Mouse (Mus musculus) CH12.LX (cell line): ENCODE measurements around the gene Pkmyt1. TPM values are rescaled to one million over a fixed set of nuclear protein-coding genes. Genes with fewer than 3 reads are reported as not detected.

Source experiments
- DNase-seq: peaks from one replicate; pipeline ENCODE4 v3.0.0-alpha.2; 2013; ENCODE audit errors: extremely low read depth
- H3K27ac ChIP-seq: 2 replicates; pipeline ENCODE4 v1.5.1; 2012; ENCODE audit warnings: low read depth, mild to moderate bottlenecking, control low read depth, moderate library complexity; ENCODE audit not compliant: insufficient read depth
- H3K27me3 ChIP-seq: replicated peaks from 2 replicates; pipeline ENCODE3; 2012; ENCODE audit warnings: inconsistent platforms
- H3K36me3 ChIP-seq, 2 experiments: replicated peaks in 1 of 2; 2 replicates each; pipeline versions ENCODE3 to v1.6.1; 2012; ENCODE audit warnings: inconsistent platforms in 1 of 2, low read length in 1 of 2, mild to moderate bottlenecking in 1 of 2, mixed read lengths in 1 of 2, moderate library complexity in 1 of 2; ENCODE audit not compliant: control insufficient read depth in 1 of 2, insufficient read depth in 1 of 2
- H3K4me1 ChIP-seq, 2 experiments: 2 replicates each; pipeline ENCODE4 v1.6.1; 2012; ENCODE audit warnings: inconsistent platforms in 1 of 2, moderate library complexity in 1 of 2; ENCODE audit not compliant: insufficient read depth in 2 of 2, control insufficient read depth in 1 of 2
- H3K4me2 ChIP-seq: 2 replicates; pipeline ENCODE4 v1.6.1; 2012; ENCODE audit warnings: low read depth, mild to moderate bottlenecking, control low read depth; ENCODE audit not compliant: poor library complexity, insufficient read depth, severe bottlenecking
- H3K4me3 ChIP-seq, 3 experiments: fragments of 150-350 bp in 1 of 3; sonication (generic) in 1 of 3; replicated peaks in 1 of 3; 2 replicates each; pipeline versions ENCODE3 to v1.5.1; 2011 to 2012; ENCODE audit warnings: low read depth in 2 of 3, low read length in 2 of 3, mild to moderate bottlenecking in 2 of 3, moderate library complexity in 2 of 3, control low read depth in 1 of 3, improper control_type of control experiment in 1 of 3, inconsistent platforms in 1 of 3, mixed read lengths in 1 of 3; ENCODE audit not compliant: poor library complexity in 1 of 3
- H3K79me2 ChIP-seq: replicated peaks from 2 replicates; pipeline ENCODE4 v1.6.1; 2012; ENCODE audit warnings: mild to moderate bottlenecking, moderate library complexity; ENCODE audit not compliant: control insufficient read depth, poor library complexity, insufficient read depth, severe bottlenecking; ENCODE audit errors: extremely low read depth
- H3K9ac ChIP-seq: 2 replicates; pipeline ENCODE4 v1.6.1; 2012; ENCODE audit warnings: low read depth, mild to moderate bottlenecking, control low read depth, moderate library complexity; ENCODE audit not compliant: insufficient read depth
- H3K9me3 ChIP-seq: replicated peaks from 2 replicates; pipeline ENCODE3; 2012; ENCODE audit warnings: low read length, inconsistent platforms, mixed read lengths
- BHLHE40 ChIP-seq: IDR thresholded peaks from 2 replicates; pipeline ENCODE4 v1.6.1; 2011; ENCODE audit warnings: mild to moderate bottlenecking, low read depth, low read length, improper control_type of control experiment
- CHD1 ChIP-seq: IDR thresholded peaks from 2 replicates; pipeline ENCODE4 v1.6.1; 2012; ENCODE audit warnings: low read depth, low read length, improper control_type of control experiment, inconsistent platforms
- CHD2 ChIP-seq: IDR thresholded peaks from 2 replicates; pipeline ENCODE4 v1.6.1; 2011; ENCODE audit warnings: low read length, improper control_type of control experiment
- E2F4 ChIP-seq: IDR thresholded peaks from 2 replicates; pipeline ENCODE4 v1.6.1; 2011; ENCODE audit warnings: low read depth, low read length, improper control_type of control experiment; ENCODE audit not compliant: insufficient replicate concordance
- ELF1 ChIP-seq: IDR thresholded peaks from 2 replicates; pipeline ENCODE4 v1.6.1; 2014; ENCODE audit warnings: low read depth, mild to moderate bottlenecking, inconsistent platforms, low read length, improper control_type of control experiment
- EP300 ChIP-seq: IDR thresholded peaks from 2 replicates; pipeline ENCODE4 v1.6.1; 2011; ENCODE audit warnings: low read length, improper control_type of control experiment
- GABPA ChIP-seq: IDR thresholded peaks from 2 replicates; pipeline ENCODE4 v1.6.1; 2012; ENCODE audit warnings: low read depth, low read length, improper control_type of control experiment, inconsistent platforms; ENCODE audit not compliant: insufficient replicate concordance
- HCFC1 ChIP-seq: IDR thresholded peaks from 2 replicates; pipeline ENCODE4 v1.6.1; 2012; ENCODE audit warnings: low read depth, mild to moderate bottlenecking, inconsistent platforms, low read length, improper control_type of control experiment
- JUN ChIP-seq: IDR thresholded peaks from 2 replicates; pipeline ENCODE4 v1.6.1; 2011; ENCODE audit warnings: low read depth, mild to moderate bottlenecking, low read length, improper control_type of control experiment, moderate library complexity; ENCODE audit not compliant: insufficient read depth
- KAT2A ChIP-seq: IDR thresholded peaks from 2 replicates; pipeline ENCODE4 v1.6.1; 2012; ENCODE audit warnings: low read length, improper control_type of control experiment, inconsistent platforms; ENCODE audit not compliant: insufficient replicate concordance
- MAFK ChIP-seq: IDR thresholded peaks from 2 replicates; pipeline ENCODE4 v1.6.1; 2011; ENCODE audit warnings: low read length, improper control_type of control experiment; ENCODE audit not compliant: insufficient replicate concordance
- MAZ ChIP-seq: IDR thresholded peaks from 2 replicates; pipeline ENCODE4 v1.6.1; 2012; ENCODE audit warnings: low read depth, mild to moderate bottlenecking, inconsistent platforms, low read length, improper control_type of control experiment, moderate library complexity
- MXI1 ChIP-seq: IDR thresholded peaks from 2 replicates; pipeline ENCODE4 v1.6.1; 2011; ENCODE audit warnings: mild to moderate bottlenecking, low read depth, low read length, improper control_type of control experiment
- NRF1 ChIP-seq: IDR thresholded peaks from 2 replicates; pipeline ENCODE4 v1.6.1; 2014; ENCODE audit warnings: low read depth, mild to moderate bottlenecking, inconsistent platforms, low read length, improper control_type of control experiment, moderate library complexity
- POLR2A ChIP-seq: IDR thresholded peaks from 2 replicates; pipeline ENCODE4 v1.6.1; 2011; ENCODE audit warnings: low read depth, mild to moderate bottlenecking, improper control_type of control experiment, low read length
- POLR2AphosphoS2 ChIP-seq: IDR thresholded peaks from 2 replicates; pipeline ENCODE4 v1.6.1; 2011; ENCODE audit warnings: low read depth, low read length, improper control_type of control experiment
- RAD21 ChIP-seq: IDR thresholded peaks from 2 replicates; pipeline ENCODE4 v1.6.1; 2011; ENCODE audit warnings: low read depth, mild to moderate bottlenecking, low read length, improper control_type of control experiment, moderate library complexity
- RCOR1 ChIP-seq: conservative IDR thresholded peaks from 2 replicates; pipeline ENCODE4 v1.6.1; 2012; ENCODE audit warnings: low read depth, mild to moderate bottlenecking, inconsistent platforms, low read length, improper control_type of control experiment
- SIN3A ChIP-seq: IDR thresholded peaks from 2 replicates; pipeline ENCODE4 v1.6.1; 2012; ENCODE audit warnings: low read length, improper control_type of control experiment, inconsistent platforms
- TBP ChIP-seq: conservative IDR thresholded peaks from 2 replicates; pipeline ENCODE4 v1.6.1; 2011; ENCODE audit warnings: low read depth, low read length, improper control_type of control experiment
- UBTF ChIP-seq: IDR thresholded peaks from 2 replicates; pipeline ENCODE4 v1.6.1; 2012; ENCODE audit warnings: low read depth, mild to moderate bottlenecking, inconsistent platforms, low read length, improper control_type of control experiment, moderate library complexity
- USF2 ChIP-seq: conservative IDR thresholded peaks from 2 replicates; pipeline ENCODE4 v1.6.1; 2011; ENCODE audit warnings: low read depth, low read length, improper control_type of control experiment
- ZC3H11A ChIP-seq: IDR thresholded peaks from 2 replicates; pipeline ENCODE4 v1.6.1; 2012; ENCODE audit warnings: low read depth, mild to moderate bottlenecking, inconsistent platforms, low read length, improper control_type of control experiment
- ZKSCAN1 ChIP-seq: IDR thresholded peaks from 2 replicates; pipeline ENCODE4 v1.6.1; 2012; ENCODE audit warnings: low read depth, inconsistent platforms, low read length, improper control_type of control experiment, borderline replicate concordance
- ZMIZ1 ChIP-seq: IDR thresholded peaks from 2 replicates; pipeline ENCODE4 v1.6.1; 2012; ENCODE audit warnings: low read depth, mild to moderate bottlenecking, inconsistent platforms, low read length, improper control_type of control experiment
- ZNF384 ChIP-seq: IDR thresholded peaks from 2 replicates; pipeline ENCODE4 v1.6.1; 2012; ENCODE audit warnings: low read depth, low read length, improper control_type of control experiment, inconsistent platforms
- dilution Hi-C: fragments of 300-500 bp; cut with MboI; formaldehyde crosslinking; loops from 2 replicates; pipeline ENCODE4 v1.14.3; 2020; ENCODE audit warnings: low sequenced_read_pairs; ENCODE audit not compliant: extremely low pct_unique_long_range_greater_than_20kb, extremely low pct_ligation_motif_present
- in situ Hi-C: fragments of 300-500 bp; cut with MboI; formaldehyde crosslinking; loops from 3 replicates; pipeline ENCODE4 v1.14.3; 2019; ENCODE audit warnings: low sequenced_read_pairs, low pct_ligation_motif_present, low pct_unique_long_range_greater_than_20kb, mixed read lengths
- polyA plus RNA-seq: library from polyadenylated mRNA; unstranded; fragments of >175 nt; gene quantifications from 2 replicates; pipeline ENCODE4 v1.2.1, GENCODE M21; 2012; ENCODE audit warnings: low read depth; ENCODE audit not compliant: insufficient read length
- total RNA-seq, 2 experiments: library from RNA; depleted of rRNA; stranded (reverse); fragments of 300-350 nt in 1 of 2; fragments of >200 nt in 1 of 2; gene quantifications; 2 replicates each; pipeline ENCODE4 v1.2.3; 2012 to 2014

The Pkmyt1 gene
- total and polyA plus RNA-seq, 3 experiments = 12.6 to 37.0 (median 25.4) TPM

DNA sequence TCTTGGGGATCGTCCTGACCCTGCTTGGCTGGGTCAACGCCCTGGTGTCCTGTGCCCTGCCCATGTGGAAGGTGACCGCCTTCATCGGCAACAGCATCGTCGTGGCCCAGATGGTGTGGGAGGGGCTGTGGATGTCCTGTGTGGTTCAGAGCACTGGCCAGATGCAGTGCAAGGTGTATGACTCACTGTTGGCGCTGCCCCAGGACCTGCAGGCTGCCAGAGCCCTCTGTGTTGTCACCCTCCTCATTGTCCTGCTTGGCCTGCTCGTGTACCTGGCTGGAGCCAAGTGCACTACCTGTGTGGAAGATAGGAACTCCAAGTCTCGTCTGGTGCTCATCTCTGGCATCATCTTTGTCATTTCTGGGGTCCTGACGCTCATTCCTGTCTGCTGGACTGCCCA lies 45.0 kb upstream of the Pkmyt1 start:
- H3K9me3 ChIP-seq = no peaks in the 10 kb centered on the region
- in situ Hi-C loops = no loop called here
- TF ChIP-seq TBP = no peak
- no peak for TF ChIP-seq CHD1
- no peak for TF ChIP-seq GABPA
- no peak for TF ChIP-seq MAFK
- TF ChIP-seq ZC3H11A = no peak
- TF ChIP-seq, all 38 proteins: peak for 0
- Histone ChIP-seq H3K36me3 (no peaks in the 10 kb centered on the region), H3K9ac (no peak overlapping the region), H3K27me3 (peaks cover 90% of the 10 kb centered on the region), H3K4me2 (no peak overlapping the region), H3K79me2 (no peaks in the 10 kb centered on the region), H3K27ac (no peak overlapping the region), H3K4me1 (peaks cover 18 to 28% of the 10 kb centered on the region in 2 experiments), H3K4me3 (no peak overlapping the region)
- no peak for DNase-seq
- dilution Hi-C loops = no loop called here

DNA sequence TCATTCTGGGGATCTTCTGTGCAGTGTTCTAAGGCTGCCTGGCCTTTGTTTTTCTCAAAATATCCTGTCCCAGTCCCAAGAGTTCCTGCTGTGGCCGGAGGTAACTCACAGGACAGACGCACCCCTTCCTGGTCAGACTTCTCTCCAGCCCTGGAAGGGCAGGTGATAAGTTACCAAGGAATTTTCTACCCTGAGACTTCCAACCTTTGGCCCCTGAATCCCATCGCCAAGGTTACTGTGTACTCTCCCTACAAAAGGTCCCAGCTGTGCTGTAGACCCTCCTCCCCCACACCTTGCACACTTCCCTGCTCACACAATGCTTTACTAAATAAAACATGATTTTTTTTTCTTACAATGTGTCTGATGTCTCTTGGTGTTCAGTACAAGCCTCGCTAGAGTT lies 44.0 kb upstream of the Pkmyt1 start:
- in situ Hi-C loops = no loop called here
- Histone ChIP-seq H3K79me2 (no peaks in the 10 kb centered on the region), H3K4me2 (no peak overlapping the region), H3K27ac (no peak overlapping the region), H3K9ac (no peak overlapping the region), H3K4me1 (peaks cover 12 to 18% of the 10 kb centered on the region in 2 experiments; a peak in 3 of 4 replicates), H3K36me3 (no peaks in the 10 kb centered on the region), H3K9me3 (no peaks in the 10 kb centered on the region), H3K4me3 (no peak overlapping the region), H3K27me3 (peaks cover 82% of the 10 kb centered on the region)
- dilution Hi-C loops = no loop called here
- no peak for TF ChIP-seq TBP
- no peak for TF ChIP-seq ELF1
- TF ChIP-seq ZMIZ1 = no peak
- TF ChIP-seq EP300 = no peak
- no peak for TF ChIP-seq RAD21
- no peak for TF ChIP-seq CHD2
- no peak for DNase-seq

DNA sequence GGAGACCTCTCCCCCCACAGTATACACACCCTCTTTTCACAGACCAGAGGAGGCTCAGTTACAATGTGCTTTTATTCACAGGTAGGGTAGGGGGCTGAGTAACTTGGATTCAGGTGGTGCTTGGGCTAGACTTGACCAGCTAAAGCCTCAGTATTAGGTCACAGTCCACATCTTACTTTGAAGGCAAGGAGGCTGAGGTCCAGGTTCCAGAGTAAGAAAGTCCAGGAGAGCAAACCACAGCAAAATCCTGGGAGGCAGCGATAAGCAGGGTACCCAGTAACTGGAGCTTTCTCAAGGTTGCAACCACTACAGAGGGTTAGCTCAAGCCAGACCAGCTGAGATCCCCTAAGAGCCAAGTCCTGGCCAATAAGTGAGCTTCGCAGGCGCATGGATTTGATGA lies 43.6 kb upstream of the Pkmyt1 start:
- Histone ChIP-seq H3K4me1 (peaks cover 12 to 17% of the 10 kb centered on the region in 2 experiments; a peak in 3 of 4 replicates), H3K9ac (no peak overlapping the region), H3K27me3 (peaks cover 80% of the 10 kb centered on the region), H3K9me3 (no peaks in the 10 kb centered on the region), H3K4me3 (no peak overlapping the region)
- dilution Hi-C loops = no loop called here
- TF ChIP-seq USF2 (no peak), POLR2AphosphoS2 (no peak), POLR2A (no peak), HCFC1 (no peak), EP300 (no peak), MXI1 (no peak), MAZ (no peak), SIN3A (no peak), RCOR1 (no peak), UBTF (no peak), NRF1 (no peak), ZKSCAN1 (no peak), KAT2A (no peak), JUN (no peak), E2F4 (no peak), ZNF384 (no peak), BHLHE40 (no peak)
- TF ChIP-seq, all 38 proteins: peak for 0
- in situ Hi-C loops = no loop called here
- H3K27ac ChIP-seq = no peak overlapping the region
- no peak for DNase-seq
- H3K4me2 ChIP-seq = no peak overlapping the region
- no peaks in the 10 kb centered on the region for H3K79me2 ChIP-seq
- no peaks in the 10 kb centered on the region for H3K36me3 ChIP-seq
